ENCODE assay signal across 20 mouse cellular contexts in the genomic region with DNA sequence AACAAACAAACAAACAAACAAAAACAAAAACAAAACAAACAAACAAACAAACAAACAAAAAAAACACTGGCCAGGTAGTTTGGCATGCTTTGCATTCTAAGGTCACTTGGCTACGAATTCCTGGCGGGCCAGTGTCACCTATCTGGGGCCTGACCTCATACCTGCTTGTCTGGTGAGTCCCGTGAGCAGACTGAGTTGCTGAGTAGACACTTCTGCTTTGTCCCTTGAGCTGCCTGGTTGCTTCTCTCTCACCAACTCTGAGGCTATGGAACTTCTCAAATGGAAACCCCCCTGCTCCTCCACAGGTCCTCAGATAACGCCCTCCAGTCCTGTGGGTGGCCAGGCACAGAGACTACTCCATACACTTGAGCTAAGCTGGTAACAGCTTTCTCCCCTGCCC.
DNase-seq lines count a peak whose midpoint lies in the region; ATAC-seq and TF ChIP-seq lines count a peak whose summit lies in the region.
"Had no signal": no experiment of that assay in that cellular context is flagged by ENCODE, and none has a peak within 500 bp of the region (broad histone marks: within the 10 kb centered on the region; RNA-seq: fewer than 3 reads in every experiment).

No protein-coding gene starts in this region.

- H3K9me3 ChIP-seq in heart, embryonic 14.5 days (ENCODE audit: control insufficient read depth, low read length): no peaks in the 10 kb centered on the region
- no peaks in the 10 kb centered on the region for H3K9me3 ChIP-seq in midbrain, embryonic 10.5 days (replicated peaks)
- no peaks in the 10 kb centered on the region for H3K9me3 ChIP-seq in midbrain, embryonic 15.5 days
- H3K9me3 ChIP-seq in CH12.LX (replicated peaks; ENCODE audit: low read length): no peaks in the 10 kb centered on the region
- H3K9me3 ChIP-seq: embryonic facial prominence, embryonic 10.5 days; hindbrain, embryonic 12.5 days had no signal

- no peak for DNase-seq in heart, adult 11 months
- no peak for DNase-seq in midbrain, embryonic 10.5 days (ENCODE audit: low spot score)
- no peak for DNase-seq in CH12.LX (ENCODE audit: extremely low read depth)
- no peak for DNase-seq in adrenal gland, postnatal 36 days
- DNase-seq: B cell, adult 2 months; gastrocnemius, adult 2 months; gastrocnemius, postnatal 25 days; kidney, adult 9 months had no signal

- TF ChIP-seq RAD21 in CH12.LX (IDR thresholded peaks at IDR 0.05; ENCODE audit: low read depth, low read length): no peak

- in situ Hi-C loops in CH12.LX (cut with MboI; ENCODE audit: low pct_ligation_motif_present, low pct_unique_long_range_greater_than_20kb, low sequenced_read_pairs): no loop called here

- no peaks in the 10 kb centered on the region for H3K79me2 ChIP-seq in CH12.LX (replicated peaks; ENCODE audit: control insufficient read depth, extremely low read depth, insufficient read depth, poor library complexity, severe bottlenecking)

- peak overlapping the region; percentile 18; the same call in 1 of the 2 replicates for H3K9ac ChIP-seq in heart, embryonic 14.5 days (ENCODE audit: low read length)
- H3K9ac ChIP-seq in midbrain, embryonic 15.5 days: no peak overlapping the region
- no peak overlapping the region for H3K9ac ChIP-seq in CH12.LX (ENCODE audit: insufficient read depth, low read depth)
- H3K9ac ChIP-seq: hindbrain, embryonic 12.5 days had no signal

- no peak overlapping the region for H3K4me2 ChIP-seq in heart, embryonic 14.5 days (ENCODE audit: low read length)
- H3K4me2 ChIP-seq in midbrain, embryonic 15.5 days: no peak overlapping the region
- no peak overlapping the region for H3K4me2 ChIP-seq in CH12.LX (ENCODE audit: insufficient read depth, low read depth, poor library complexity, severe bottlenecking)
- H3K4me2 ChIP-seq: hindbrain, embryonic 12.5 days had no signal

- no peaks in the 10 kb centered on the region for H3K27me3 ChIP-seq in heart, embryonic 14.5 days (ENCODE audit: control insufficient read depth, insufficient read depth, low read length)
- peaks cover 39% of the 10 kb centered on the region for H3K27me3 ChIP-seq in midbrain, embryonic 10.5 days (ENCODE audit: low read depth, poor library complexity, severe bottlenecking)
- no peaks in the 10 kb centered on the region for H3K27me3 ChIP-seq in midbrain, embryonic 15.5 days (replicated peaks)
- no peaks in the 10 kb centered on the region for H3K27me3 ChIP-seq in CH12.LX (replicated peaks)
- H3K27me3 ChIP-seq: Patski had no signal

- no peak for TF ChIP-seq POLR2A in CH12.LX (IDR thresholded peaks at IDR 0.05; ENCODE audit: low read depth, low read length)

- TF ChIP-seq EP300 in CH12.LX (IDR thresholded peaks at IDR 0.05; ENCODE audit: low read length): no peak

- H3K36me3 ChIP-seq in heart, embryonic 14.5 days (ENCODE audit: control insufficient read depth, insufficient read depth, low read length): no peaks in the 10 kb centered on the region
- H3K36me3 ChIP-seq in midbrain, embryonic 10.5 days: no peaks in the 10 kb centered on the region
- no peaks in the 10 kb centered on the region for H3K36me3 ChIP-seq in midbrain, embryonic 15.5 days (replicated peaks)
- no peaks in the 10 kb centered on the region for H3K36me3 ChIP-seq in CH12.LX (replicated peaks in 1 of 2; ENCODE audit: control insufficient read depth in 1 of 2, insufficient read depth in 1 of 2, low read length in 1 of 2)
- H3K36me3 ChIP-seq: embryonic facial prominence, embryonic 10.5 days; hindbrain, embryonic 12.5 days had no signal

- no peak overlapping the region for H3K4me3 ChIP-seq in heart, embryonic 14.5 days (ENCODE audit: control insufficient read depth in 1 of 2, insufficient read depth in 1 of 2, low read depth in 1 of 2, low read length in 2 of 2)
- H3K4me3 ChIP-seq in midbrain, embryonic 10.5 days: no peak overlapping the region
- H3K4me3 ChIP-seq in midbrain, embryonic 15.5 days: no peak overlapping the region
- H3K4me3 ChIP-seq in CH12.LX (replicated peaks in 1 of 3; ENCODE audit: low read depth in 2 of 3, low read length in 2 of 3, poor library complexity in 1 of 3): no peak overlapping the region
- H3K4me3 ChIP-seq in brown adipose tissue, adult 24 weeks (ENCODE audit: insufficient read depth, low read depth, low read length): no peak overlapping the region
- H3K4me3 ChIP-seq: embryonic facial prominence, embryonic 10.5 days; gastrocnemius, adult 2 months; hindbrain, embryonic 12.5 days had no signal

- H3K27ac ChIP-seq in heart, embryonic 14.5 days (replicated peaks in 1 of 2; ENCODE audit: control insufficient read depth in 1 of 2, insufficient read depth in 1 of 2, low read depth in 2 of 2, low read length in 2 of 2): peak overlapping the region; percentile 57 to 87
- 0 out of 2 replicates have a peak overlapping the region, but pooled peaks have one; percentile 5 for H3K27ac ChIP-seq in midbrain, embryonic 10.5 days (replicated peaks)
- no peak overlapping the region for H3K27ac ChIP-seq in midbrain, embryonic 15.5 days
- H3K27ac ChIP-seq in CH12.LX (ENCODE audit: insufficient read depth, low read depth): no peak overlapping the region
- peak overlapping the region; percentile 79 for H3K27ac ChIP-seq in brown adipose tissue, adult 24 weeks (replicated peaks; ENCODE audit: low read depth, low read length)
- H3K27ac ChIP-seq: embryonic facial prominence, embryonic 10.5 days; gastrocnemius, adult 2 months; hindbrain, embryonic 12.5 days had no signal

- 53% methylated on average over 4 of the region's 4 CpGs for WGBS in heart, embryonic 14.5 days
- WGBS in midbrain, embryonic 10.5 days: 71% methylated on average over 4 of the region's 4 CpGs
- WGBS in midbrain, embryonic 15.5 days: 75% methylated on average over 4 of the region's 4 CpGs

- TF ChIP-seq CTCF in CH12.LX (conservative IDR thresholded peaks at IDR 0.05 in 1 of 2, IDR thresholded peaks at IDR 0.05 in 1 of 2; ENCODE audit: low read depth in 2 of 2, low read length in 2 of 2): no peak

- H3K4me1 ChIP-seq in heart, embryonic 14.5 days (ENCODE audit: control insufficient read depth in 2 of 2, insufficient read depth in 2 of 2, low read length in 2 of 2): peaks cover 56 to 71% of the 10 kb centered on the region in 2 experiments
- H3K4me1 ChIP-seq in midbrain, embryonic 10.5 days: peaks cover 95% of the 10 kb centered on the region
- peaks cover 59% of the 10 kb centered on the region for H3K4me1 ChIP-seq in midbrain, embryonic 15.5 days
- H3K4me1 ChIP-seq in CH12.LX (ENCODE audit: control insufficient read depth in 1 of 2, insufficient read depth in 2 of 2): peaks cover 13 to 63% of the 10 kb centered on the region in 2 experiments
- H3K4me1 ChIP-seq in brown adipose tissue, adult 24 weeks (ENCODE audit: control insufficient read depth, insufficient read depth, insufficient read length, low read length): peaks cover 71% of the 10 kb centered on the region

- dilution Hi-C loops in CH12.LX (cut with MboI; ENCODE audit: extremely low pct_ligation_motif_present, extremely low pct_unique_long_range_greater_than_20kb, low sequenced_read_pairs): no loop called here

- ATAC-seq in heart, embryonic 14.5 days (ENCODE audit: insufficient number of reproducible peaks, insufficient read depth, low FRiP score, low read depth): no peak
- no peak for ATAC-seq in midbrain, embryonic 15.5 days (replicated peaks)
- ATAC-seq: activated CD4-positive, CD25-positive, alpha-beta regulatory T cell, adult 4 months; CD4-positive, CD25-positive, alpha-beta regulatory T cell, adult 4 months; forebrain, embryonic 14.5 days; hindbrain, embryonic 16.5 days; inflammation-experienced regulatory T-cells, adult 6 months; intestine, postnatal 0 days; Patski had no signal

TF ChIP-seq in CH12.LX, 34 proteins besides CTCF, POLR2A, EP300 and RAD21:
- TF ChIP-seq MAFK (IDR thresholded peaks at IDR 0.05; ENCODE audit: insufficient replicate concordance, low read length) (peak; percentile 69; the same call in 1 of the 2 replicates), ETS1 (conservative IDR thresholded peaks at IDR 0.05; ENCODE audit: low read depth, low read length) (no peak)

Comparison
In these comparisons a context has a peak if more than half of its experiments do, and no peak if none do; other contexts are left out.
1. H3K27ac ChIP-seq: peak in heart, embryonic 14.5 days (2 of 2), midbrain, embryonic 10.5 days (single experiment) and brown adipose tissue, adult 24 weeks (single experiment); none in midbrain, embryonic 15.5 days (single experiment) and CH12.LX (single experiment).